Mouse (Mus musculus): ENCODE data around the gene Mapk1ip1l.

GRCm38 (mm10) chr14:47269706-47270105 lies 28.4 kb upstream of the Mapk1ip1l start:
- TF ChIP-seq CTCF (IDR thresholded peaks at IDR 0.05; ENCODE audit: low read depth, low read length) (no peak), POLR2A (IDR thresholded peaks at IDR 0.05; ENCODE audit: extremely low read depth, insufficient read depth, low read length) (no peak)
